17 mouse cellular contexts compared by ENCODE assay signal in genomic region chr4:155757011-155757410, GRCm38 (mm10). TPM values are rescaled to one million over a fixed set of nuclear protein-coding genes. Genes with fewer than 3 reads are reported as not detected.
"Had no signal": no experiment of that assay in that cellular context is flagged by ENCODE, and none has a peak within 500 bp of the region (broad histone marks: within the 10 kb centered on the region; RNA-seq: fewer than 3 reads in every experiment).

No protein-coding gene starts in this region.

- H3K4me2 ChIP-seq: limb, embryonic 15.5 days; liver, embryonic 12.5 days; lung, embryonic 14.5 days; midbrain, embryonic 13.5 days had no signal

- H3K9me3 ChIP-seq: limb, embryonic 15.5 days; liver, embryonic 12.5 days; midbrain, embryonic 13.5 days had no signal

- DNase-seq: kidney, postnatal 25 days; layer of hippocampus, adult 9-11 months; layer of hippocampus, postnatal 36 days; lung, embryonic 14.5 days; lung, postnatal 14 days; right cerebral cortex, postnatal 14 days; thymus, postnatal 36 days had no signal

- H3K27ac ChIP-seq: limb, embryonic 15.5 days; liver, embryonic 12.5 days; macrophage; midbrain, embryonic 13.5 days had no signal

- H3K9ac ChIP-seq: limb, embryonic 15.5 days; liver, embryonic 12.5 days; lung, embryonic 14.5 days; midbrain, embryonic 13.5 days had no signal

- ATAC-seq: liver, embryonic 12.5 days; midbrain, embryonic 13.5 days had no signal

- H3K4me3 ChIP-seq: limb, embryonic 15.5 days; liver, embryonic 12.5 days; midbrain, embryonic 13.5 days had no signal

- H3K27me3 ChIP-seq: limb, embryonic 15.5 days; liver, embryonic 12.5 days; midbrain, embryonic 13.5 days had no signal

RNA-seq across cellular contexts. Expression of gene Tmem88b, which starts 28.7 kb away (rescaled TPM):
- polyA plus RNA-seq: macrophage had no signal

RNA-seq across cellular contexts. Expression of gene Ankrd65, which starts 33.2 kb away (rescaled TPM):
- total RNA-seq: layer of hippocampus, adult 18-20 months; layer of hippocampus, postnatal 36 days; left cerebral cortex, postnatal 25 days; midbrain, postnatal 0 days had no signal
- polyA plus RNA-seq: limb, embryonic 11.5 days; limb, embryonic 15.5 days; liver, embryonic 12.5 days; liver, embryonic 16.5 days; lung, embryonic 14.5 days; macrophage; midbrain, embryonic 13.5 days; midbrain, postnatal 0 days; neural tube, embryonic 14.5 days had no signal
